Mouse (Mus musculus) thymus, postnatal 0 days (tissue): ENCODE results near the gene Mrnip. TPM values are rescaled to one million over a fixed set of nuclear protein-coding genes. Genes with fewer than 3 reads are reported as not detected.
A peak's percentile ranks its signal among the peaks of the same experiment; 100 is the strongest.

Source experiments
- DNase-seq: peaks from one replicate; pipeline ENCODE4 v3.0.0-alpha.2; 2015; ENCODE audit warnings: low spot score
- polyA plus RNA-seq: library from polyadenylated mRNA; unstranded; fragments of >200 nt; fragmentation: Nextera tagmentation; extraction: Ambion mirVana; gene quantifications from 2 replicates; pipeline ENCODE4 v1.2.1, GENCODE M21; 2015

The Mrnip gene
- polyA plus RNA-seq, 1 experiment from 2014 or later, result 13.1 TPM

- peak; percentile 53 for DNase-seq
Observed at GRCm38 (mm10) chr11:50224671-50225530, 50.7 kb downstream of the Mrnip start.

GRCm38 (mm10) chr11:50225611-50226378 is 51.6 kb downstream of the Mrnip start:
- DNase-seq, result peak; percentile 37

DNA sequence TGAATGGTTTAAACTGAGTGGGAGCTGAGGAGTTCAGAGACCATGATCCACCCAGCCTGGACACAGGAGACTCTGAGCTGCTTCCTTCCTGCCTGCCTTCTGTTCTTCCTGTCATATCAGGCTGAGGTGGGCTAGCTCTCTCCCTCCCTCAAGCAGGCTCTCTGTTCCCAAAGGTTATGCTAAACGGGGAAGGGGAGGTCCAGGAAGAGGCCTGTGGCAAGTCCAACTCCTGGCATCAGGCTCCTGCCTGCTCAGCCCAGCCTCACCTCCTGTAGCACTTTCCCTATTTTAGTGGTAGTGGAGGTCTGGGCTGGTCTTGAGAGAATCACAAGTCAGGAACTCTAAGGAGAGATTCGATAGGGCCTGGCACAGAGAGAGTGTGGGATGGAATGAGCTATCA is 52.2 kb downstream of the Mrnip start:
- no peak for DNase-seq

GRCm38 (mm10) chr11:50227226-50227625 is 53.0 kb downstream of the Mrnip start:
- DNase-seq, result no peak

- DNase-seq, result no peak
Observed at GRCm38 (mm10) chr11:50227736-50228135, 53.5 kb downstream of the Mrnip start.

DNA sequence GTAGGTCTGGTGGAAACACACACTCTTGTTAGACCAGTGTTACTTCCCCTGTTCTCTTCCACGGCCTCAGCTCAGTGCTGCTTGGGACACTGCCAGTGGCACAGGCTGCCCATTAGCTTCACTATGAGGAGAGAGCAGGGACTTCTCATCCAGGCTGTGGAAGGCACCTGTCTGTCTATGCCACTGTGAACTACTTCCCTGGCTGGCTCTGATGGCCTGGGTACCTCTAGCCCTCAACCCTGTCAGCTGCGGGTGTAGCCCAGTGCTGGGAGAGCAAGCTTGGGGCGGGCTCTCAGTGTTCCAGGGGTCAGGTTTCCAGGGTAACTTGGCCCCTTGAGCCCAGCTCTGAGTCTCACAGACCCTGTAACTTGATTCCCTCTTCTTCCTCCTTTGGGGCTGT is 54.5 kb downstream of the Mrnip start:
- no peak for DNase-seq

GRCm38 (mm10) chr11:50229252-50229910 is 55.1 kb downstream of the Mrnip start:
- DNase-seq, result no peak

DNA sequence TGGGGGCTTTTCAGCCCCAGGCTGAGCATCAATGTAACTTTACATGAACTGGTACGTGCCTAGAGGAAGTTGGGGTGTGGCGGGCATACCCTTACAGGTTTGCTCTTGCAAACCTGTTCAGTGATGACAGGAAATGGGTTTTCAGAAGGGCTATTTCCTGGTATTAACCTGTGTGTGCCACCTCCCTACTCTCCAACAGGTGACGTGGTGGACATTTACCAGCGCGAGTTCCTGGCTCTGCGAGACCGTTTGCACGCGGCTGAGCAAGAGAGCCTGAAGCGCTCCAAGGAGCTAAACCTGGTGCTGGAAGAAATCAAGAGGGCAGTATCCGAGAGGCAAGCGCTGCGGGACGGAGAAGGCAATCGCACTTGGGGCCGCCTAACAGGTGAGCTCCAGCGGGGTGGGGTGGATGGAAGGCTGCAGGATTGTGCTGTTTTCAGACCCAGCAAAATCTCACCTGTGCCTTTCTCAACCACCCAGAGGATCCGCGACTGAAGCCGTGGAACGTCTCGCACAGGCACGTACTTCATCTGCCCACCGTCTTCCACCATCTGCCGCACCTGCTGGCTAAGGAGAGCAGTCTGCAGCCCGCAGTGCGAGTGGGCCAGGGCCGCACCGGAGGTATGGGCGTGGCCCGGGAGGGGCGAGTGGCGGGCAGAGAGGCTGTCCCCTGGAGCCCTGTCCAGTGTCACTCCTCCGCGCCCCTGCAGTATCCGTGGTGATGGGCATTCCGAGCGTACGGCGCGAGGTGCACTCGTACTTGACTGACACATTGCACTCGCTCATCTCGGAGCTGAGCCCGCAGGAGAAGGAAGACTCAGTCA is 56.4 kb downstream of the Mrnip start:
- no peak for DNase-seq

DNA sequence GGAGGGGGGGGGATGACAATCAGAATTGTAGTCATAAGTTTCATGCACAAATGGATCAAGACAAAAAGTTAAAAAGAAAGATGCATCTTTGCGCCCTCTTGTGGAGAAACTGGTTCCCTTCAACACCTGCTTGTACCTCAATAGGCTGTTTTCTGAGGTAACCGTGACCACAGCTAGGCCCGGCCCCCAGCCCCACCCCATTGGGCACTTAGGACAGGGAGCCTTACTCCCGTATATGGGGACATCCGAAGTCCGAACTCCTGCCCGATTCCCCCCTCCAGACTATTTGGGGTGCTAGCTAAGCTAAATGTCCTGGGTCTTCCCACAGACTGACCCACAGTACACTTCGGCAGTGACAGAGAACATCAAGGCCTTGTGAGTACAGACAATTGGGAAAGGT is 57.2 kb downstream of the Mrnip start:
- DNase-seq, result peak; percentile 77

DNA sequence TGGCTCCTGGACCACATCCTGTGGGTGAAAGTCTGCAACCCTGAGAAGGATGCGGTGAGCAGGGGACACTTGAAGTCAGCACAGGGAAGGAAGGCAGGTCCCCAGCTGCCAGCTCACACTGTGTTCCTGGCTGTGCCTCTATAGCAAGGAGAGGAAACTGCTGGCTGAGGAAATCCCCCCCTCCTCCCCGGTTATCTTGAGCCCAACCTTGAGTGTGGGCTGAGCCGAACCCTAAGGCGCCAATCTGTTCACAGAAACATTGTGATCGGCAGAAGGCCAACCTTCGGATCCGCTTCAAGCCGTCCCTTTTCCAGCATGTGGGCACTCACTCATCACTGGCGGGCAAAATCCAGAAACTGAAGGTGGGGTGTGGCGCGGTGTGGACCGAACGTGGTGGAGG is 58.8 kb downstream of the Mrnip start:
- no peak for DNase-seq

GRCm38 (mm10) chr11:50233993-50234392 is 59.7 kb downstream of the Mrnip start:
- DNase-seq, result no peak

GRCm38 (mm10) chr11:50234606-50235005 is 60.4 kb downstream of the Mrnip start:
- DNase-seq, result no peak

- DNase-seq, result peak; percentile 94
Observed at GRCm38 (mm10) chr11:50236540-50236936, 62.3 kb downstream of the Mrnip start.

DNA sequence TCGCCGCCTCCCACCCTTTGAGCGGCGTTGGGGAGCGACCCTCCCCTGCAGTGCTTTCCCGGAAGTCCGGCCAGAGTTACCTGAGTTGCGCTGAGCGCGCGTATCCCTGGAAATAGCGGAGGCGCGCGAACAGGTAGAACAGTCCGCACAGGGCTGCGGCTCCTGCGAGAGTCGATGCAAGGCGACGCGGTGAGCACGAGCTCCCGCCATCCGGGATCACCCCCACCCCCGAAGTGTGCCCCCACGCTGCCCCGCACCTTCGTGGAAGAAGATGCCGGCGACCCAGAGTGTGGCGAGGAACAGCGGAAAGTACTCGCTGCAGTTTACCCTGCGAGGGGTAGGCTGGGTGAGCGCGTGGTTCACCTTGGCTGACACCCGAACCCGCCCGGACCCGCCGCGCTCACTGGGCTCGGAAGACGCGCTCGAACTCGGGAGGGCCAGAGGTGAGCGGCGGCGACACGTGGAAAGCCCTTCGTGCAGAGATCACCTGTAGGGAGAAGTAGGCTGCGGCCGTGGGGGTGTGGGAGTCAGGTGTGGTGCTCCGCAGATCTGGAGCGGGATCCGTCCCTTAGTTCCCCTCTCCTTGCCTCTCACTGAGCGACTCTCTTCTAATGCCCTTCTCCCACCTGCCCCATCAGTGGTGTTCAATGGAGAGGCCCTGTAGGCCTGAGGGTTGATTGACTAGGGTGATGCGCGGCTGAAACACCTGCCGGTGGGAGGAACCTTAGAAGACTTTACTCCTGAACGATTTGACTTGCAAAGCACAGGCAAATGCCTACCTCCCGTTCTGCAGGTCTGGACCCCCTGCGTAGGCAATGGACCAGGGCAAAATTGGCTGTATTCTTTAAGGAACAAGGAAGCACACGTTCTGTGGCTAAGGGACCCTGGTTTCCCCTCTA is 62.9 kb downstream of the Mrnip start:
- no peak for DNase-seq

GRCm38 (mm10) chr11:50238324-50238723 is 64.1 kb downstream of the Mrnip start, which contains the start of gene Ltc4s:
Ltc4s (minus strand) TSS chr11:50238616.
- DNase-seq, result no peak

GRCm38 (mm10) chr11:50238821-50239791 is 64.9 kb downstream of the Mrnip start:
- DNase-seq, result no peak

DNA sequence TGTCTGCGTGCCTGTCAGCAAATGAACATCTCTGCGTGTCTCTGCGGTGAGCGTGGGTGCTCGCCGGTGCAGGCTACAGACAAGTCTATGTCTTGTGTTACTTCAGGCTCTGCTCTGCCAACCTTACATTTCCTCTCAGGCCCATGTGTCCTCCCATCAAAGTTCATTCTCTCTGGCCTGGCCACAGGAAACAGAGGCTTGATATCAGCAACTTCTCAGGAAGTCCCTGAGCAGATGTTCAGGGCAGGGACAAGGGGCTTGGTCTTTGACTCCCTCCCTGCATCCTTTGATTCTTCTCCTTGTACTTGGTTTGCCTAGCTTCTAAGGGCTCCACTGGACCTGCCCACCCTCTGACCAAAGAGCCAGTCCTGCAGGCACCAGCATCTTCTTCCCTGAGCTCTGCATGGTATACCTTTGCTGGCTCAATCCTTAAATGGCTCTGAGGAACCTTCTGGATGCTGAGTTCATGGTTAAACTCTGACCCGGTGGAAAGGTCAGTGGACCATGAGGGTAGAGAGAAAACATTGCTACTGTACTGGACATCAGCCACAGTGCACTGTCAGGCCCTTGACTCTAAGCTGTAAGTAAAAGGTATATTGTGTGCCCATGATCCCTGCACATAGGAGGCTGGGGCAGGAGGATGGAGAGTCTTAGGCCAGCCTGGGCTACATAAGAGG is 66.1 kb downstream of the Mrnip start:
- no peak for DNase-seq

- DNase-seq, result no peak
Observed at GRCm38 (mm10) chr11:50243926-50244325, 69.7 kb downstream of the Mrnip start.
